Mouse (Mus musculus): ENCODE results near the gene Ugt8a. TPM values are rescaled to one million over a fixed set of nuclear protein-coding genes. Genes with fewer than 3 reads are reported as not detected.

Ugt8a gene
- polyA plus RNA-seq, 1 experiment from 2014 or later: 0.66 TPM

DNA sequence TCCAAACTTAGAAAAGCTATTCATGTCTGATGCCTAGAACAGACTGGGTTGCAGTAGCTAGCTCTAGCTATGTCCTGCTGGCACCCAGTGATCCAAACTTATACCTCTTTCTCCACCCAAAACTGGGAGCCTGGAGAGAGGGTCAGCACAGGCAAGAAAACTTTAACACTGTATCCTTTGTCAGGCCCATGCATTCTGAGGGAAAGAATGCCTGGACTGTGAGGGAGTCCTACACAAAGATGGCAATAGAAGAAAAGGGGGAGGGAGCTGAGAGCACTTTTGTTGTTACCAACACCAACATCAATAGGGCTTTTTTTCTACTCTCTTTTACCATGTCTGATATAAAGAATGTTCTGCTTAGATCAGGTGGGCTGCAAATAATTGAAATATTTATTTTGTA lies 55.4 kb downstream of the Ugt8a start:
- H3K4me3 ChIP-seq (ENCODE audit: low read depth, low read length): no peak overlapping the region
- H3K27ac ChIP-seq (ENCODE audit: low read depth, low read length): no peak overlapping the region
- no peaks in the 10 kb centered on the region for H3K27me3 ChIP-seq (replicated peaks; ENCODE audit: control insufficient read depth, insufficient read depth, low read length)
- no peak overlapping the region for H3K4me2 ChIP-seq (replicated peaks; ENCODE audit: low read depth)
- no peak for TF ChIP-seq CTCF (IDR thresholded peaks at IDR 0.05; ENCODE audit: low read depth)
- no peaks in the 10 kb centered on the region for H3K9me3 ChIP-seq (ENCODE audit: control insufficient read depth)
- ATAC-seq: no peak
- no peaks in the 10 kb centered on the region for H3K4me1 ChIP-seq (replicated peaks; ENCODE audit: control insufficient read depth, insufficient read depth, low read length)
- H3K9ac ChIP-seq (ENCODE audit: low read depth, low read length): no peak overlapping the region
- H3K36me3 ChIP-seq (ENCODE audit: control insufficient read depth, insufficient read depth): no peaks in the 10 kb centered on the region

DNA sequence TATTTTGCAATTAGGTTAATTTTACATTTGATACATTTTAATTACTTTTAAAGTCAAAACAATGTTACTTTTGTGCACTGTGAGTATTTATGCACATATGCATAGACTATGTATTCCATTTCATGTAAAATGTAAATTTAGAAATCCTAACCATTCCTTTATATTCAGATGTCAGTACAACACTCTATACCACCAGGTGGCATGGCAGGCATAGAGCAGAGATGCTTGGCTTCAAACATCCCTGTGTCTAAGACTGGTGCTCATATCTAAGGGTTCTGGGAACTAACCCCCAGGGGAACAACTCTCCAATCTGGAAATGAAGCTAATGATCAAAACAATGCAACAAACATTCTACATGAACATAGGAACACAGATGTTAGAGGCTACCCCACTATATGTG lies 56.6 kb downstream of the Ugt8a start:
- ATAC-seq: no peak
- H3K27ac ChIP-seq (ENCODE audit: low read depth, low read length): no peak overlapping the region
- H3K4me2 ChIP-seq (replicated peaks; ENCODE audit: low read depth): no peak overlapping the region
- H3K4me3 ChIP-seq (ENCODE audit: low read depth, low read length): no peak overlapping the region
- peak; percentile 64 for TF ChIP-seq CTCF (IDR thresholded peaks at IDR 0.05; ENCODE audit: low read depth)
- H3K27me3 ChIP-seq (replicated peaks; ENCODE audit: control insufficient read depth, insufficient read depth, low read length): no peaks in the 10 kb centered on the region
- no peaks in the 10 kb centered on the region for H3K4me1 ChIP-seq (replicated peaks; ENCODE audit: control insufficient read depth, insufficient read depth, low read length)
- no peaks in the 10 kb centered on the region for H3K36me3 ChIP-seq (ENCODE audit: control insufficient read depth, insufficient read depth)
- no peak overlapping the region for H3K9ac ChIP-seq (ENCODE audit: low read depth, low read length)
- H3K9me3 ChIP-seq (ENCODE audit: control insufficient read depth): no peaks in the 10 kb centered on the region

DNA sequence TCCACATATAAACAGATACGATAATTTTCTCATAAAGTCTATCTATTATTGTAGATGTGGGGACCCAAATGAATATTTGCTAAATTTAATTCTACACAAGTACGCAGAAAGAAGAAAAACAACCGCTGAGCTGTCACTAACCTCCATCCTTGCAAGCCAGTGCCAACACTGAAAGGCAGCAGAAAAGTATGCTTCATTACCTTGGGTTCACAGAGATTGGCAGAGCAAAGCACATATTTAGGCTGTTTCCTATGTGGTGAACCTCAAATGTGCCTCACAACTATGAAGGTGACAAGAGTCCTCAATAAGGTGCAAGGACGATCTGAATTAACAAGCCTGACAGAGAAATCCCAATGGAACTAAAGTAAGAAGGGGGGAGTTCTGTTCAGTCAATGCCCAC lies 64.0 kb downstream of the Ugt8a start:
- Histone ChIP-seq H3K36me3 (ENCODE audit: control insufficient read depth, insufficient read depth) (no peaks in the 10 kb centered on the region), H3K4me2 (replicated peaks; ENCODE audit: low read depth) (no peak overlapping the region), H3K9ac (ENCODE audit: low read depth, low read length) (no peak overlapping the region), H3K4me3 (ENCODE audit: low read depth, low read length) (no peak overlapping the region), H3K27me3 (replicated peaks; ENCODE audit: control insufficient read depth, insufficient read depth, low read length) (no peaks in the 10 kb centered on the region), H3K27ac (ENCODE audit: low read depth, low read length) (no peak overlapping the region), H3K9me3 (ENCODE audit: control insufficient read depth) (no peaks in the 10 kb centered on the region), H3K4me1 (replicated peaks; ENCODE audit: control insufficient read depth, insufficient read depth, low read length) (no peaks in the 10 kb centered on the region)
- no peak for TF ChIP-seq CTCF (IDR thresholded peaks at IDR 0.05; ENCODE audit: low read depth)
- 85% methylated on average over 4 of the region's 4 CpGs for WGBS
- ATAC-seq: no peak

DNA sequence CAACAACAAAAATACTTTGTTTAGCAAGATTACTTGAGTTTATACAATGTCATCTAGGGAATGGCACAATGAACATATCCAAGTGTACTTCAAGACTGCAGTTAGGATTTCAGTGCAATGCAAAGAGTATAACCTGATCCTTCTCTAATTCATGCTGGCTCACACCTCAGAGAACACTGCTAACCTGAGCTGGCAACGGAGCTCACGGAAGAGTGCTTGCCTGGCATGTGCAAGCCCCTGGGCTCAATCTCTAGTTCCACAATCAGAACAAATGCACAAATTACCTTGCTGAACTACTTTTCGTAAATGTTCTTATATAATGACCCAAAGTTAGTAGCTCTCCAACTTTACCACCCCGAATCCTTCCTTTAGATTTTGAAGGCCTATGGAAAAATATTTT lies 68.5 kb downstream of the Ugt8a start:
- H3K9ac ChIP-seq (ENCODE audit: low read depth, low read length): no peak overlapping the region
- H3K9me3 ChIP-seq (ENCODE audit: control insufficient read depth): no peaks in the 10 kb centered on the region
- 90% methylated on average over 4 of the region's 4 CpGs for WGBS
- H3K27ac ChIP-seq (ENCODE audit: low read depth, low read length): no peak overlapping the region
- no peak overlapping the region for H3K4me3 ChIP-seq (ENCODE audit: low read depth, low read length)
- no peaks in the 10 kb centered on the region for H3K36me3 ChIP-seq (ENCODE audit: control insufficient read depth, insufficient read depth)
- H3K4me2 ChIP-seq (replicated peaks; ENCODE audit: low read depth): no peak overlapping the region
- no peak for ATAC-seq
- H3K4me1 ChIP-seq (replicated peaks; ENCODE audit: control insufficient read depth, insufficient read depth, low read length): no peaks in the 10 kb centered on the region
- TF ChIP-seq CTCF (IDR thresholded peaks at IDR 0.05; ENCODE audit: low read depth): no peak
- H3K27me3 ChIP-seq (replicated peaks; ENCODE audit: control insufficient read depth, insufficient read depth, low read length): no peaks in the 10 kb centered on the region

DNA sequence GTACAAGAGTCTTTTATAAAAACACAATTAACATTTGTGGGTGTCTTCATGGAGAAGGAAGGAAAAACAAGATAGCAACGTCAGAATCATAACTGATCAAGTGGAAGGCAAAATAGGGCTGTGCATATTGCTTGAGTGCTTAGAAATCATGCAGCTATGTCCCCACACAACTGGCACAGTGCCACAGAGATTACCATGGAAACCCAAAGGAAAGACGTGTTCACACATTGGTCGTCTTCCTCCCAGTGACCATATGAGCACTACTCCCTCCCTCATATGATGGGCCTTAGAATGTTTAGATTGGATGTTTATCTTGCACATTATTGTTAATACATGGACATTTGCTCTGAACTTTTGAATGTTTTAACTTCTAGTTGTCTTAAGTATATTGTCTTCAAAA lies 76.8 kb downstream of the Ugt8a start:
- Histone ChIP-seq H3K27ac (ENCODE audit: low read depth, low read length) (no peak overlapping the region), H3K9me3 (ENCODE audit: control insufficient read depth) (no peaks in the 10 kb centered on the region), H3K4me3 (ENCODE audit: low read depth, low read length) (no peak overlapping the region), H3K27me3 (replicated peaks; ENCODE audit: control insufficient read depth, insufficient read depth, low read length) (no peaks in the 10 kb centered on the region), H3K9ac (ENCODE audit: low read depth, low read length) (no peak overlapping the region), H3K4me2 (replicated peaks; ENCODE audit: low read depth) (no peak overlapping the region), H3K36me3 (ENCODE audit: control insufficient read depth, insufficient read depth) (no peaks in the 10 kb centered on the region), H3K4me1 (replicated peaks; ENCODE audit: control insufficient read depth, insufficient read depth, low read length) (no peaks in the 10 kb centered on the region)
- ATAC-seq: no peak
- whole genome bisulfite sequencing: 53% methylated on average over 3 of the region's 3 CpGs
- TF ChIP-seq CTCF (IDR thresholded peaks at IDR 0.05; ENCODE audit: low read depth): no peak

DNA sequence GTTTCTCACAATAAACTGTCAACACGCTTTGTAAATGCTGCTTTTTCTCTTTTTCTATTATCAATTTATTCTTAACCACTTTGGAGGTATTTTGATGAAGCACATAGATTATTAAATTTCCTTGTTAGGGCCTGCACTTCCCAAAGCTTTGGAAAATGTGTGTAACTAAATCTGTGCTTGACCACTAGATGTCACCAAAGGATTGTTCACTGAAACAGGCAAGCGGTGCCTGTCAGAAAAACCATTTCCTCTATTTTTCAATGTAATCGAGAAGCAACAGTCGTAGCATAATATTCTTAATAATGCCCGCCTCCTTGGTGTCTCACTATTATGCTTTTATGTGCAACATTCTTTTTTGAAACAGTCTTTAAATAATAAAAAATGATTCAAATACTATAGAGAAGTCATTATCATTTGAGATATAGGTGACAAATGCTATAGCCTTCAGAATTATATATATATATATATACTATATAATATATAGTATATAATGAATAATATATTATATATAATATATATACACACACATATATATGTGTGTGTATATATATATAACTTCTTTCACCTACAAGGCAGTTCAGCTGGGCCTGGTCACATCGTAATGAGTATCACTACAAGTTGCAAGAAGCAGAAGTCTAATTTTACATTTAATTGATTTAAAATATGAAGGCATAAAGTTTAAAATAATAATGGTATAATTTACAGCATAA lies 89.1 kb downstream of the Ugt8a start:
- H3K36me3 ChIP-seq (ENCODE audit: control insufficient read depth, insufficient read depth): no peaks in the 10 kb centered on the region
- no peak overlapping the region for H3K4me2 ChIP-seq (replicated peaks; ENCODE audit: low read depth)
- 21% methylated on average over 6 of the region's 6 CpGs for WGBS
- no peaks in the 10 kb centered on the region for H3K9me3 ChIP-seq (ENCODE audit: control insufficient read depth)
- H3K27me3 ChIP-seq (replicated peaks; ENCODE audit: control insufficient read depth, insufficient read depth, low read length): no peaks in the 10 kb centered on the region
- H3K9ac ChIP-seq (ENCODE audit: low read depth, low read length): no peak overlapping the region
- peak; percentile 90 for TF ChIP-seq CTCF (IDR thresholded peaks at IDR 0.05; ENCODE audit: low read depth)
- no peaks in the 10 kb centered on the region for H3K4me1 ChIP-seq (replicated peaks; ENCODE audit: control insufficient read depth, insufficient read depth, low read length)
- H3K27ac ChIP-seq (ENCODE audit: low read depth, low read length): no peak overlapping the region
- ATAC-seq: no peak
- H3K4me3 ChIP-seq (ENCODE audit: low read depth, low read length): no peak overlapping the region

DNA sequence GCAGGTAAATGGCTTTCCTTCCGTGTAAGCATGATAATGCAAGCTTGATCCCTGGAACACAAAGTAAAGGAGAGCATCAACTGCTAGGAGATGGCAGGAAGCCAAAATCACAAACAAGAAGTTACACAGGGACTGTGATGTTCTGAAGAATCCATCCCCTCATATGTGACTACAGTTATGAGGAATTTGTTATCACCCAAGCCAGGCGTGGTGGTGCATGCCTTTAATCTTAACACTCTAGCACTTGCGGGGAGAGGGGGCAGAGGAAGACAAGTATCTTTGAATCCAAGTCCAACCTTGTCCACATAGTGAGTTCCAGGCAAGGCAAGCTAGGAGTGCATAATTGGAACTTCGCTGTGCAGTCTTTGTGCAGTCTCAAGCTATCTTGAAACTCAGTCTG lies 110.4 kb downstream of the Ugt8a start:
- ATAC-seq: no peak
- H3K27me3 ChIP-seq (replicated peaks; ENCODE audit: control insufficient read depth, insufficient read depth, low read length): no peaks in the 10 kb centered on the region
- H3K4me3 ChIP-seq (ENCODE audit: low read depth, low read length): no peak overlapping the region
- H3K4me2 ChIP-seq (replicated peaks; ENCODE audit: low read depth): no peak overlapping the region
- H3K27ac ChIP-seq (ENCODE audit: low read depth, low read length): no peak overlapping the region
- H3K9me3 ChIP-seq (ENCODE audit: control insufficient read depth): no peaks in the 10 kb centered on the region
- WGBS: 65% methylated on average over 4 of the region's 4 CpGs
- H3K4me1 ChIP-seq (replicated peaks; ENCODE audit: control insufficient read depth, insufficient read depth, low read length): no peaks in the 10 kb centered on the region
- TF ChIP-seq CTCF (IDR thresholded peaks at IDR 0.05; ENCODE audit: low read depth): no peak
- no peaks in the 10 kb centered on the region for H3K36me3 ChIP-seq (ENCODE audit: control insufficient read depth, insufficient read depth)
- H3K9ac ChIP-seq (ENCODE audit: low read depth, low read length): no peak overlapping the region
